Mouse (Mus musculus) cerebellum, adult 2 months (tissue): ENCODE results near the gene Otud1.

Experiments used
- CTCF ChIP-seq: fragments of 200-500 bp; IDR thresholded peaks from 2 replicates; pipeline ENCODE4 v1.5.1; 2011; ENCODE audit warnings: low read depth, mild to moderate bottlenecking, control low read depth, low read length, moderate library complexity, borderline replicate concordance; ENCODE audit not compliant: insufficient read depth
- POLR2A ChIP-seq: fragments of 200-500 bp; IDR thresholded peaks from 2 replicates; pipeline ENCODE4 v1.6.1; 2011; ENCODE audit warnings: low read length, control low read depth, borderline replicate concordance; ENCODE audit not compliant: insufficient read depth

DNA sequence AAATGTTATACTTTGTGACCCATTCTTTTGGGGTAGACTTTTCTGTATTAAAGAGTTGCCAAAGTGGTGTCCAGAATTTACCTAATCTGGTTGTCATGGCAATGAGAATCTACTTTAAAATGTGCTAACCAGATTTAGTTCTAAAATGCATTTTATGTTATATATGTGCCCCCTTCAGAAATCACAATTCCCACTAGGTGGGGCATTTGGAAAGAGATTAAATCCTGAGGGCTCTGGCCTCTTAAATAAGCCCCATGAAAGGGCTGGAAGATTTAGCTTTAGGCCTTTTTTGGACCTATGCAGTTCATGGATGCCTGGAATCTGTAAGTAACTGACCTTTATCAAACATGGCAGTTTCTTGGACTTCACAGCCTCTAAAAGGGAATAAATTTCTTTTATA lies 3.3 kb downstream of the Otud1 start:
- TF ChIP-seq CTCF, result no peak
- no peak for TF ChIP-seq POLR2A
